Mouse (Mus musculus) testis, adult 2 months (tissue): ENCODE data around the gene Ypel1. TPM values are rescaled to one million over a fixed set of nuclear protein-coding genes. Genes with fewer than 3 reads are reported as not detected.

Experiments used
- H3K27ac ChIP-seq: fragments of 200-500 bp; 2 replicates; pipeline ENCODE4 v1.5.1; 2012; ENCODE audit warnings: low read depth, low read length; ENCODE audit not compliant: control insufficient read depth, insufficient read depth
- H3K27me3 ChIP-seq: fragments of 200-500 bp; 2 replicates; pipeline ENCODE4 v1.6.1; 2012; ENCODE audit warnings: mild to moderate bottlenecking, low read length, moderate library complexity; ENCODE audit not compliant: control insufficient read depth, insufficient read depth
- H3K36me3 ChIP-seq: fragments of 200-500 bp; 2 replicates; pipeline ENCODE4 v1.6.1; 2012; ENCODE audit warnings: mild to moderate bottlenecking, low read length; ENCODE audit not compliant: control insufficient read depth, insufficient read depth
- H3K4me1 ChIP-seq: fragments of 200-500 bp; 2 replicates; pipeline ENCODE4 v1.6.1; 2012; ENCODE audit warnings: low read length; ENCODE audit not compliant: control insufficient read depth, insufficient read depth
- H3K4me3 ChIP-seq: fragments of 200-500 bp; 2 replicates; pipeline ENCODE4 v1.5.1; 2012; ENCODE audit warnings: low read depth, mild to moderate bottlenecking, low read length, moderate library complexity, mixed read lengths; ENCODE audit not compliant: control insufficient read depth
- CTCF ChIP-seq: fragments of 200-500 bp; IDR thresholded peaks from 2 replicates; pipeline ENCODE4 v1.5.1; 2012; ENCODE audit warnings: low read depth, mild to moderate bottlenecking, inconsistent platforms, low read length, moderate library complexity; ENCODE audit not compliant: control insufficient read depth, insufficient read depth, insufficient replicate concordance
- POLR2A ChIP-seq: fragments of 200-500 bp; IDR thresholded peaks from 2 replicates; pipeline ENCODE4 v1.6.1; 2012; ENCODE audit warnings: low read depth, mild to moderate bottlenecking, inconsistent platforms, low read length, moderate library complexity; ENCODE audit not compliant: control insufficient read depth
- polyA plus RNA-seq: library from polyadenylated mRNA; depleted of rRNA; stranded (reverse); fragments of >200 nt; gene quantifications from 2 replicates; pipeline ENCODE4 v1.2.3, GENCODE M21; 2012

The Ypel1 gene
- polyA plus RNA-seq, 1 experiment, result 417 TPM

- no peak overlapping the region for H3K4me3 ChIP-seq
- no peaks in the 10 kb centered on the region for H3K27me3 ChIP-seq
- H3K4me1 ChIP-seq, result no peaks in the 10 kb centered on the region; the same call in 1 of the 2 replicates
- no peak overlapping the region for H3K27ac ChIP-seq
- TF ChIP-seq CTCF, result no peak
- peaks cover 2% of the 10 kb centered on the region for H3K36me3 ChIP-seq
These were observed 25.2 kb upstream of the Ypel1 start for GRCm38 (mm10) chr16:17044320-17044719.

GRCm38 (mm10) chr16:17045287-17045686 is 24.2 kb upstream of the Ypel1 start:
- no peaks in the 10 kb centered on the region for H3K27me3 ChIP-seq
- TF ChIP-seq POLR2A (no peak), CTCF (no peak)
- H3K27ac ChIP-seq, result no peak overlapping the region
- peaks cover 2% of the 10 kb centered on the region for H3K36me3 ChIP-seq
- H3K4me3 ChIP-seq, result no peak overlapping the region
- H3K4me1 ChIP-seq, result no peaks in the 10 kb centered on the region; the same call in 1 of the 2 replicates

GRCm38 (mm10) chr16:17049886-17050285 is 19.6 kb upstream of the Ypel1 start:
- no peak overlapping the region for H3K27ac ChIP-seq
- H3K4me3 ChIP-seq, result no peak overlapping the region
- no peaks in the 10 kb centered on the region for H3K27me3 ChIP-seq
- no peak for TF ChIP-seq CTCF
- peaks cover 2% of the 10 kb centered on the region for H3K4me1 ChIP-seq
- H3K36me3 ChIP-seq, result peaks cover 2% of the 10 kb centered on the region

GRCm38 (mm10) chr16:17052087-17052486 is 17.4 kb upstream of the Ypel1 start:
- Histone ChIP-seq H3K4me3 (no peak overlapping the region), H3K36me3 (peaks cover 2% of the 10 kb centered on the region), H3K27me3 (no peaks in the 10 kb centered on the region), H3K4me1 (peaks cover 2% of the 10 kb centered on the region; the same call in 1 of the 2 replicates), H3K27ac (no peak overlapping the region)
- TF ChIP-seq CTCF (no peak), POLR2A (no peak)

GRCm38 (mm10) chr16:17053903-17054302 is 15.6 kb upstream of the Ypel1 start:
- TF ChIP-seq CTCF, result no peak
- TF ChIP-seq POLR2A, result no peak
- H3K27ac ChIP-seq, result no peak overlapping the region
- no peaks in the 10 kb centered on the region for H3K36me3 ChIP-seq
- H3K4me3 ChIP-seq, result no peak overlapping the region
- H3K4me1 ChIP-seq, result peaks cover 2% of the 10 kb centered on the region; the same call in 1 of the 2 replicates
- H3K27me3 ChIP-seq, result no peaks in the 10 kb centered on the region

GRCm38 (mm10) chr16:17055584-17055983 is 13.9 kb upstream of the Ypel1 start:
- Histone ChIP-seq H3K36me3 (no peaks in the 10 kb centered on the region), H3K4me1 (peaks cover 2% of the 10 kb centered on the region; the same call in 1 of the 2 replicates), H3K27me3 (no peaks in the 10 kb centered on the region), H3K27ac (no peak overlapping the region), H3K4me3 (no peak overlapping the region)
- TF ChIP-seq POLR2A (no peak), CTCF (no peak)

GRCm38 (mm10) chr16:17062338-17062737 is 7.2 kb upstream of the Ypel1 start:
- TF ChIP-seq POLR2A, result no peak
- no peak overlapping the region for H3K4me3 ChIP-seq
- no peaks in the 10 kb centered on the region for H3K36me3 ChIP-seq
- H3K27ac ChIP-seq, result no peak overlapping the region
- H3K4me1 ChIP-seq, result no peaks in the 10 kb centered on the region
- no peaks in the 10 kb centered on the region for H3K27me3 ChIP-seq

GRCm38 (mm10) chr16:17067552-17067951 is 1.9 kb upstream of the Ypel1 start:
- peaks cover 5% of the 10 kb centered on the region for H3K4me1 ChIP-seq
- no peaks in the 10 kb centered on the region for H3K27me3 ChIP-seq
- H3K36me3 ChIP-seq, result peaks cover 3% of the 10 kb centered on the region; the same call in 1 of the 2 replicates
- no peak overlapping the region for H3K4me3 ChIP-seq
- no peak overlapping the region for H3K27ac ChIP-seq
- TF ChIP-seq POLR2A, result no peak
- no peak for TF ChIP-seq CTCF
